Mouse (Mus musculus) retina, adult 2 months (tissue): Measurements from ENCODE around the gene Smpd3.

Experiments
- DNase-seq: peaks from one replicate; pipeline ENCODE4 v3.0.0-alpha.2; 2012; ENCODE audit warnings: low read depth, low spot score

The Smpd3 gene

GRCm38 (mm10) chr8:106232751-106233150 is 105.0 kb downstream of the Smpd3 start:
- DNase-seq: no peak

- DNase-seq: no peak
These were observed 106.3 kb downstream of the Smpd3 start for GRCm38 (mm10) chr8:106231536-106231935.

GRCm38 (mm10) chr8:106226589-106226988 is 111.2 kb downstream of the Smpd3 start:
- DNase-seq: no peak

GRCm38 (mm10) chr8:106219620-106220019 is 118.2 kb downstream of the Smpd3 start:
- no peak for DNase-seq

- no peak for DNase-seq
These were observed 123.8 kb downstream of the Smpd3 start for GRCm38 (mm10) chr8:106213959-106214358.

- DNase-seq: no peak
These were observed 126.4 kb downstream of the Smpd3 start for GRCm38 (mm10) chr8:106211421-106211820.

GRCm38 (mm10) chr8:106210821-106211345 is 126.9 kb downstream of the Smpd3 start, which contains the start of the genes Slc7a6os and Prmt7:
Gene Slc7a6os, minus strand, starts transcription at chr8:106210935.
Gene Prmt7, plus strand, starts transcription at chr8:106210936.
- DNase-seq: peak; percentile 78

GRCm38 (mm10) chr8:106210035-106210731 is 127.6 kb downstream of the Smpd3 start:
- DNase-seq: no peak
